Mouse (Mus musculus) left cerebral cortex, postnatal 10 days (tissue): Measurements from ENCODE around the gene Sprr2d. TPM values are rescaled to one million over a fixed set of nuclear protein-coding genes. Genes with fewer than 3 reads are reported as not detected.

Source experiments
- DNase-seq, 2 experiments: peaks; one replicate each; pipeline ENCODE4 v3.0.0; 2021 to 2022; ENCODE audit warnings: low spot score in 2 of 2, mixed read lengths in 1 of 2; ENCODE audit errors: extremely low spot score in 1 of 2
- intact Hi-C: fragments of 180-260 bp; cut with DNase I; formaldehyde crosslinking; loops from one replicate; pipeline ENCODE4 v1.15.1; 2025
- total RNA-seq, 2 experiments: library from RNA; stranded (reverse); gene quantifications; 2 replicates each; pipeline ENCODE4 v1.2.3; 2021

Sprr2d gene
- total RNA-seq = not detected

- intact Hi-C loops = no loop called here
- DNase-seq = no peak
Measured at GRCm38 (mm10) chr3:92338840-92339239, at the start of gene Sprr2d. Gene Sprr2d, plus strand, starts transcription at chr3:92339140.

- intact Hi-C loops = no loop called here
- no peak for DNase-seq
Measured at GRCm38 (mm10) chr3:92307406-92307805, 31.5 kb upstream of the Sprr2d start.

GRCm38 (mm10) chr3:92316320-92316719 is 22.6 kb upstream of the Sprr2d start, which contains the start of gene Sprr2b:
Gene Sprr2b, plus strand, starts transcription at chr3:92316620.
- intact Hi-C loops = no loop called here
- no peak for DNase-seq

- DNase-seq = no peak
- intact Hi-C loops = no loop called here
Measured at GRCm38 (mm10) chr3:92317384-92317783, 21.6 kb upstream of the Sprr2d start.

GRCm38 (mm10) chr3:92336278-92336677 is 2.7 kb upstream of the Sprr2d start:
- DNase-seq = no peak
- intact Hi-C loops = no loop called here

- DNase-seq = no peak
- intact Hi-C loops = no loop called here
Measured at GRCm38 (mm10) chr3:92351843-92352242, 12.9 kb downstream of the Sprr2d start, which contains the start of gene Sprr2e. Gene Sprr2e, plus strand, starts transcription at chr3:92352143.

GRCm38 (mm10) chr3:92361619-92362018 is 22.7 kb downstream of the Sprr2d start:
- intact Hi-C loops = no loop called here
- no peak for DNase-seq

GRCm38 (mm10) chr3:92364887-92365286 is 25.9 kb downstream of the Sprr2d start, which contains the start of gene Sprr2f:
Gene Sprr2f, plus strand, starts transcription at chr3:92365187.
- intact Hi-C loops = no loop called here

GRCm38 (mm10) chr3:92373613-92374012 is 34.7 kb downstream of the Sprr2d start:
- DNase-seq = no peak
- intact Hi-C loops = no loop called here

More at GRCm38 (mm10) chr3:92364887-92365286, 25.9 kb downstream of the Sprr2d start, which contains the start of gene Sprr2f:
- no peak for DNase-seq

GRCm38 (mm10) chr3:92385385-92385784 is 46.4 kb downstream of the Sprr2d start, which contains the start of gene Sprr2h:
Gene Sprr2h, plus strand, starts transcription at chr3:92385685.
- intact Hi-C loops = no loop called here
- DNase-seq = no peak

Other genes starting within 250 kb of the Sprr2d start
- not detected for gene Prr9, start 215.2 kb upstream of the Sprr2d start, total RNA-seq
- gene Lelp1, start 196.4 kb upstream of the Sprr2d start, total RNA-seq = not detected
- gene Sprr2a1, start 123.3 kb upstream of the Sprr2d start, total RNA-seq = not detected
- gene Sprr2a2, start 123.2 kb upstream of the Sprr2d start, total RNA-seq = not detected
- gene Sprr2a3, start 53.7 kb upstream of the Sprr2d start, total RNA-seq = not detected
- gene Sprr2b, start 22.5 kb upstream of the Sprr2d start, total RNA-seq = not detected
- not detected for gene Sprr2e, start 13.0 kb downstream of the Sprr2d start, total RNA-seq
- gene Sprr2f, start 26.0 kb downstream of the Sprr2d start, total RNA-seq = not detected
- gene Sprr2h, start 46.5 kb downstream of the Sprr2d start, total RNA-seq = not detected
- gene Sprr2i, start 68.9 kb downstream of the Sprr2d start, total RNA-seq = not detected
- not detected for gene Sprr2j-ps, start 78.9 kb downstream of the Sprr2d start, total RNA-seq
- 1 to 10 TPM; 1.5 to 3.6 TPM for gene Gm9774, start 90.3 kb downstream of the Sprr2d start, total RNA-seq
- gene Sprr2k, start 93.4 kb downstream of the Sprr2d start, total RNA-seq = not detected
- gene Sprr1b, start 99.6 kb downstream of the Sprr2d start, total RNA-seq = not detected
- not detected for gene Sprr3, start 119.6 kb downstream of the Sprr2d start, total RNA-seq
- gene Sprr1a, start 146.8 kb downstream of the Sprr2d start, total RNA-seq = not detected
- gene Sprr4, start 161.4 kb downstream of the Sprr2d start, total RNA-seq = not detected
- gene 2310046K23Rik, start 195.4 kb downstream of the Sprr2d start, total RNA-seq = not detected
- gene Ivl, start 234.6 kb downstream of the Sprr2d start, total RNA-seq = not detected
- not detected for gene Smcp, start 249.9 kb downstream of the Sprr2d start, total RNA-seq